Mouse (Mus musculus) thymus, adult 2 months (tissue): ENCODE data around the gene Syt3. TPM values are rescaled to one million over a fixed set of nuclear protein-coding genes. Genes with fewer than 3 reads are reported as not detected.

Experiments used
- DNase-seq: peaks from one replicate; pipeline ENCODE4 v3.0.0; 2021
- H3K27ac ChIP-seq: fragments of 200-500 bp; 2 replicates; pipeline ENCODE4 v1.5.1; 2012; ENCODE audit warnings: low read length, control low read depth; ENCODE audit not compliant: control insufficient read depth, insufficient read depth
- H3K27me3 ChIP-seq: fragments of 200-500 bp; 2 replicates; pipeline ENCODE4 v1.6.1; 2012; ENCODE audit warnings: mild to moderate bottlenecking, low read length, moderate library complexity, mixed read lengths; ENCODE audit not compliant: control insufficient read depth, insufficient read depth
- H3K36me3 ChIP-seq: fragments of 200-500 bp; 2 replicates; pipeline ENCODE4 v1.6.1; 2012; ENCODE audit warnings: mild to moderate bottlenecking, low read length, moderate library complexity; ENCODE audit not compliant: control insufficient read depth, insufficient read depth
- H3K4me1 ChIP-seq: fragments of 200-500 bp; replicated peaks from 2 replicates; pipeline ENCODE4 v1.6.1; 2012; ENCODE audit warnings: low read length; ENCODE audit not compliant: control insufficient read depth, insufficient read depth
- H3K4me3 ChIP-seq: fragments of 200-500 bp; 2 replicates; pipeline ENCODE4 v1.5.1; 2012; ENCODE audit warnings: mild to moderate bottlenecking, low read length, control low read depth, moderate library complexity; ENCODE audit not compliant: control insufficient read depth, insufficient read depth
- CTCF ChIP-seq: fragments of 200-500 bp; IDR thresholded peaks from 2 replicates; pipeline ENCODE4 v1.5.1; 2012; ENCODE audit warnings: mild to moderate bottlenecking, control low read depth, low read length, moderate library complexity, borderline replicate concordance; ENCODE audit not compliant: control insufficient read depth, poor library complexity, insufficient read depth; ENCODE audit errors: extremely low read depth
- POLR2A ChIP-seq: fragments of 200-500 bp; IDR thresholded peaks from 2 replicates; pipeline ENCODE4 v1.6.1; 2012; ENCODE audit warnings: mild to moderate bottlenecking, low read length, control low read depth, moderate library complexity; ENCODE audit not compliant: control insufficient read depth, poor library complexity, insufficient read depth; ENCODE audit errors: extremely low read depth
- WGBS: fragments of 180-500 bp; shearing (Covaris S2); methylation state at CpG from one replicate; pipeline ENCODE4 v1.1.7; 2018; 5-methylcytosine and 5-hydroxymethylcytosine counted together
- polyA plus RNA-seq: library from polyadenylated mRNA; depleted of rRNA; stranded (reverse); fragments of >200 nt; gene quantifications from 2 replicates; pipeline ENCODE4 v1.2.3, GENCODE M21; 2012

Gene Syt3
- polyA plus RNA-seq, 1 experiment = 2.7 TPM

- H3K4me3 ChIP-seq = no peak overlapping the region
- H3K27me3 ChIP-seq = peaks cover 24% of the 10 kb centered on the region; the same call in 1 of the 2 replicates
- TF ChIP-seq POLR2A (no peak), CTCF (no peak)
- WGBS = 12% methylated on average over 70 of the region's 71 CpGs
- no peaks in the 10 kb centered on the region for H3K36me3 ChIP-seq
- no peaks in the 10 kb centered on the region for H3K4me1 ChIP-seq
- no peak for DNase-seq
- no peak overlapping the region for H3K27ac ChIP-seq
Observed at GRCm38 (mm10) chr7:44351881-44352749, 31.8 kb upstream of the Syt3 start.

- Histone ChIP-seq H3K4me1 (no peaks in the 10 kb centered on the region), H3K4me3 (no peak overlapping the region), H3K27ac (no peak overlapping the region), H3K36me3 (no peaks in the 10 kb centered on the region), H3K27me3 (peaks cover 24% of the 10 kb centered on the region; the same call in 1 of the 2 replicates)
- TF ChIP-seq POLR2A (no peak), CTCF (no peak)
- WGBS = 9% methylated on average over 71 of the region's 71 CpGs
- DNase-seq = no peak
Observed at GRCm38 (mm10) chr7:44352750-44353600, 30.9 kb upstream of the Syt3 start.

- no peaks in the 10 kb centered on the region for H3K4me1 ChIP-seq
- TF ChIP-seq POLR2A (no peak), CTCF (no peak)
- H3K36me3 ChIP-seq = no peaks in the 10 kb centered on the region
- peaks cover 24% of the 10 kb centered on the region; the same call in 1 of the 2 replicates for H3K27me3 ChIP-seq
- no peak overlapping the region for H3K27ac ChIP-seq
- no peak for DNase-seq
- 6% methylated on average over 35 of the region's 35 CpGs for WGBS
- H3K4me3 ChIP-seq = no peak overlapping the region
Observed at GRCm38 (mm10) chr7:44353601-44354340, 30.1 kb upstream of the Syt3 start.

- Histone ChIP-seq H3K4me1 (peaks cover 8% of the 10 kb centered on the region), H3K27ac (no peak overlapping the region)
- WGBS = 77% methylated on average over 6 of the region's 6 CpGs
Observed at GRCm38 (mm10) chr7:44355411-44355810, 28.5 kb upstream of the Syt3 start.

GRCm38 (mm10) chr7:44356590-44357481, 27.1 kb upstream of the Syt3 start:
- H3K27me3 ChIP-seq = peaks cover 21% of the 10 kb centered on the region; the same call in 1 of the 2 replicates
- DNase-seq = no peak
- 10% methylated on average over 35 of the region's 35 CpGs for WGBS
- H3K4me1 ChIP-seq = peaks cover 10% of the 10 kb centered on the region
- H3K27ac ChIP-seq = no peak overlapping the region
- H3K36me3 ChIP-seq = no peaks in the 10 kb centered on the region
- H3K4me3 ChIP-seq = no peak overlapping the region
- TF ChIP-seq CTCF (no peak), POLR2A (no peak)

More at GRCm38 (mm10) chr7:44355411-44355810, 28.5 kb upstream of the Syt3 start:
- DNase-seq = no peak
- Histone ChIP-seq H3K27me3 (peaks cover 28% of the 10 kb centered on the region; the same call in 1 of the 2 replicates), H3K36me3 (no peaks in the 10 kb centered on the region), H3K4me3 (no peak overlapping the region)
- no peak for TF ChIP-seq CTCF
- TF ChIP-seq POLR2A = no peak
